Mouse (Mus musculus) heart, embryonic 15.5 days (tissue): ENCODE measurements around the gene Dscam. TPM values are rescaled to one million over a fixed set of nuclear protein-coding genes. Genes with fewer than 3 reads are reported as not detected.

Experiments
- ATAC-seq: fragments of 200-750 bp; cut with Nextera tagmentation; replicated peaks from 2 replicates; pipeline ENCODE4 v1.8.0; 2017; ENCODE audit warnings: low read depth, moderate TSS enrichment; ENCODE audit not compliant: insufficient number of reproducible peaks, insufficient read depth, low FRiP score
- H3K27ac ChIP-seq: fragments of 300-500 bp; sonication (generic); 2 replicates; pipeline ENCODE4 v1.5.1; 2015; ENCODE audit warnings: mild to moderate bottlenecking, inconsistent platforms
- H3K27me3 ChIP-seq: fragments of 300-500 bp; sonication (generic); 2 replicates; pipeline ENCODE4 v1.6.1; 2015; ENCODE audit warnings: inconsistent platforms
- H3K36me3 ChIP-seq: fragments of 300-500 bp; sonication (generic); 2 replicates; pipeline ENCODE4 v1.6.1; 2015; ENCODE audit warnings: mild to moderate bottlenecking, inconsistent platforms
- H3K4me1 ChIP-seq: fragments of 300-500 bp; sonication (generic); replicated peaks from 2 replicates; pipeline ENCODE4 v1.6.1; 2015; ENCODE audit warnings: inconsistent platforms
- H3K4me2 ChIP-seq: fragments of 300-500 bp; sonication (generic); 2 replicates; pipeline ENCODE4 v1.6.1; 2015; ENCODE audit warnings: inconsistent platforms, mild to moderate bottlenecking, moderate library complexity
- H3K4me3 ChIP-seq: fragments of 300-500 bp; sonication (generic); 2 replicates; pipeline ENCODE4 v1.5.1; 2015; ENCODE audit warnings: mild to moderate bottlenecking, inconsistent platforms
- H3K9ac ChIP-seq: fragments of 300-500 bp; sonication (generic); 2 replicates; pipeline ENCODE4 v1.6.1; 2015; ENCODE audit warnings: mild to moderate bottlenecking, inconsistent platforms
- H3K9me3 ChIP-seq: fragments of 300-500 bp; sonication (generic); replicated peaks from 2 replicates; pipeline ENCODE4 v1.6.1; 2016; ENCODE audit warnings: inconsistent platforms
- WGBS: fragments of 180-500 bp; shearing (Covaris S2); methylation state at CpG from one replicate; pipeline ENCODE4 v1.1.7; 2015; ENCODE audit warnings: mixed read lengths; 5-methylcytosine and 5-hydroxymethylcytosine counted together
- polyA plus RNA-seq: library from polyadenylated mRNA; unstranded; fragments of >200 nt; fragmentation: Nextera tagmentation; extraction: Ambion mirVana; gene quantifications from 2 replicates; pipeline ENCODE4 v1.2.1, GENCODE M21; 2015

The Dscam gene
- polyA plus RNA-seq, 1 experiment from 2014 or later: not detected

DNA sequence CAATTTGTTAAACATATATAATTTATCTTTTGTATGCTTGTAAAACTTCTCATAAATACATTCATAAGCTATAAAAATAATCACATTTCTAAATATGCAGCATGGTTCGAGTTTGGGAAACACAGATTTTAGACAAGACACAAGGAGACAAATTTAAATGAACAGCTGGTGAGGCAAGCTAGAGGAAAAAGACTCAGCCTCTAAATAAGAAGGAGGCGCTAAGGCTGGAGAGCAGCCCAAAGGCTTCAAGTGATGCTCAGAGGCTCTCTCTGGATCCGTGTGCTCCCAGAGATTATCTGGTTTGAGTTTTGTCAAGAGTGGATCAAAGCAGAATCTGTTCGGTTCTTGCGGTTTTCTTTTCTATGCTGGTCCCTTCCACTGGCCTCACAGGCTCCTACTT, 594.7 kb downstream of the Dscam start:
- peaks cover 6% of the 10 kb centered on the region; the same call in 1 of the 2 replicates for H3K27me3 ChIP-seq
- H3K4me3 ChIP-seq: no peak overlapping the region
- no peaks in the 10 kb centered on the region for H3K4me1 ChIP-seq
- H3K4me2 ChIP-seq: no peak overlapping the region
- 79% methylated on average over 5 of the region's 5 CpGs for WGBS
- no peak overlapping the region for H3K27ac ChIP-seq
- no peak for ATAC-seq
- no peaks in the 10 kb centered on the region for H3K9me3 ChIP-seq
- H3K36me3 ChIP-seq: no peaks in the 10 kb centered on the region
- no peak overlapping the region for H3K9ac ChIP-seq

DNA sequence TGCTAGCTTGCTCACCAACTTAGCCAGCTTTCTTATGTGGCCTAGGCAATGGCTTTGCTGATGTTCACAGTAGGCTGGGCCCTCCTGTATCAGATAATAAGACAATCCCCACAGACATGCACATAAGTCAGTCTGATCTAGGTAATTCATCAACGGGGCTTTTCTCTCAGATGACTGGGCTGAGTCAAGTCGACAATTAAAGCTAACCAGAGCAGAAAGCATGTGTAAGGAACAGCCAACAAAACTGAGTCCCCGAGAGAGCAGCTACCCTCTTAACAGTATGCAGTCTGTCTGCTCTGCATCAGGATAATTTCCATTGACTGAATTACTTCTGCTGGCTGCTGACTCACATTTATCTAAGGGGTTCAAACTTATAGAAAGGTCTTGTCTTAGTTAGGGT, 603.1 kb downstream of the Dscam start:
- Histone ChIP-seq H3K36me3 (no peaks in the 10 kb centered on the region), H3K27ac (no peak overlapping the region), H3K4me2 (no peak overlapping the region), H3K27me3 (no peaks in the 10 kb centered on the region), H3K4me3 (no peak overlapping the region), H3K4me1 (no peaks in the 10 kb centered on the region), H3K9me3 (no peaks in the 10 kb centered on the region), H3K9ac (no peak overlapping the region)
- WGBS: 46% methylated on average over 3 of the region's 3 CpGs
- ATAC-seq: no peak

DNA sequence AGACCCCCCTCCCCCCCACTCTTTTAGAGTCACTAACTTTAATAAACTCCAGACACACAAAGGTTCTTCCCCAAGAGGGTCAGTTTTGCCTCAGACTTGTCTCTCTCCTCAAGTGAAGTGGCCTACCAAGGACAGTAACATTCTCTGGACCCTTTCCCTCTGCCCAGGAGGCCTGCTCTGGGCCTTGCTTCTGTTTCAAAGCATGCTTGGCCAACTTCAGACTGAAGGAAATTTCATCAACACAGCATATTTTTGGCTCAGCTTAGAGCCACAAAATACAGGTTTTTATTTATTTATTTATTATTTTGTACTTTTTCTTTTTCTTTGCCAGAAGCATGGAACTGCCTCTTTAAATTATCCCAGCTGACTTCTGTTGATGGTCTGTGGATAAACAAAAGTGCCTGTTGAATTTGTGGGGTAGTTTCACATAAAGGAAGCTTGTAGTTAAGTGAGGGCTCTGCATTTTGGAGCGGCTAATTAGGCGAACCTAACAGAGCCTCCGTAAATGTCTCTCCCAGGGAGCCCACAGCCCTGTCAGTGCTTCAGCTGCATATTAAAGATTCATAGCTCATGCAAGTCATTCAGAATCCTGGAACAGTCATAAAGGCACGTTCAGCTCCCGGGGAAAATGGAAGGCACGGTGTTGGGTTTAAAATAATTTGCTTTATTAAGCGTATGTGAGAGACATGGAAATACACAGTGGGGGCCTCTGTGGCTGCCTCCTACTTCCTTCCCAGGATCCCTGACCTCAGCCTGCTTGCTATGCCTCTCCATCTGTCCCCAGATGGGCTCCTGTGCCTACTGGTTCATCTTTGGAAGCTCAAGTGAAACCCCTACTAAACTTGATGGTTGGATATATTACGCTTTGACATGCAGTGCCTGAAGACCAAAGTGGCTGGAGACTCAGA, 606.9 kb downstream of the Dscam start:
- Histone ChIP-seq H3K4me3 (no peak overlapping the region), H3K4me2 (no peak overlapping the region), H3K4me1 (no peaks in the 10 kb centered on the region), H3K27me3 (no peaks in the 10 kb centered on the region), H3K9me3 (no peaks in the 10 kb centered on the region), H3K36me3 (no peaks in the 10 kb centered on the region), H3K9ac (no peak overlapping the region), H3K27ac (no peak overlapping the region)
- 80% methylated on average over 8 of the region's 8 CpGs for WGBS
- no peak for ATAC-seq

DNA sequence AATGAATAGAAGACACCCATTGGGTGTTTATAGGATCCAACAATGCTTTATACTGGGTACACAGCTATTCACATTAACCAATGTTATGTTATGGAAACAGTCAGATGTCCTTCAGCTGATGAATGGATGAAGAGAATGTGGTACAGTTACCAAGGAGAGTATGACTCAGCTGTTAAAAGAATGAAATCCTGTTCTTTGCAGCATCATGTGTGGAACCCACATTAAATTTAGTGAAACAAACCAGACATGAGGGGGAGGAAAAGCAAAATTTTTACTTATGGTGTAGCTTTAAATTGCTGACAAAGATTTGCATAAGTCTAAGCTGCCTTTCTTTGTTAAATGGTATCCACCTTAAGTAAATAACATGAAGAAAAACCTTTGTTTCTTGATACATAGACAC, 610.8 kb downstream of the Dscam start:
- no peak overlapping the region for H3K27ac ChIP-seq
- H3K4me2 ChIP-seq: no peak overlapping the region
- H3K27me3 ChIP-seq: no peaks in the 10 kb centered on the region
- H3K9me3 ChIP-seq: no peaks in the 10 kb centered on the region
- H3K9ac ChIP-seq: no peak overlapping the region
- no peaks in the 10 kb centered on the region for H3K4me1 ChIP-seq
- H3K4me3 ChIP-seq: no peak overlapping the region
- ATAC-seq: no peak
- H3K36me3 ChIP-seq: no peaks in the 10 kb centered on the region

DNA sequence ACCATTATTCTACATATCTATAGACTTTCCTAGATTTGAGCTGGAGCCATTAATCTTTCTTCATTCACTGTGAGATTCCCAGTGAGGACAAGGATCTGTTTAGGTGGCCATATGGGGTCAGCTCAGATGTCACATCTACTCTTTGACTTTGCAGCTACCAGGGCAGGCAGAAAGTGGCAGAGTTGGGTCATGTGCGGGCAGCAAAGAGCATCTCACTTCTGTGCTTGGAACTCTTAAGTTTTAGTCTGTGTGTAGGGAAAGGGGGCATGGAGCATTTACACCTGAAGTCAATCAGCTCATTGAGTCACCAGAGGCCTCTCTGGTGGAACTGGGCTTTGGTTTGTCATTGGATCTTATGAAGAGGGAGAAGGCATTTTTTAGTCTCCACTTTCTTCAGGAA, 612.2 kb downstream of the Dscam start:
- 97% methylated on average over 1 of the region's 1 CpGs for WGBS
- no peak overlapping the region for H3K4me3 ChIP-seq
- H3K4me1 ChIP-seq: no peaks in the 10 kb centered on the region
- no peaks in the 10 kb centered on the region for H3K36me3 ChIP-seq
- no peak overlapping the region for H3K27ac ChIP-seq
- H3K9ac ChIP-seq: no peak overlapping the region
- H3K9me3 ChIP-seq: no peaks in the 10 kb centered on the region
- no peak for ATAC-seq
- no peaks in the 10 kb centered on the region for H3K27me3 ChIP-seq
- no peak overlapping the region for H3K4me2 ChIP-seq

DNA sequence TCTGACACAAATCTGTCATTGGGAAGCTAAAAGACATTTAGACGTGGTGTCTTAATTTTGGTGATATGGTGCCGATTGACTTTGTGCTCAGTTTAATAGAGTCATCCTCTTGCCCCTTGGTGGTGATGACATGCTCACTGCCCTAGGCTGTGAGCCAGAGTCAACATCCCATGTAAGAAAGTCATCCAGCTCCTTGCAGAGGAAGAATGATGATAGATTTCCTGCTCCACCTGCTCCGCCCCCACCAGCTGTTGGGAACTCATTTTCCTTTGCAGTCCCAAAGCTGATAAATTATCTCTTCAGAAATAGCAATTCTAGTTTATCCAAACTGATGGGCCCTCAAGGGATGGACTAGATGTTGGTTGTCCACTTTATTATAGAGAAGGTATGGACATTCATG, 613.9 kb downstream of the Dscam start:
- H3K4me3 ChIP-seq: no peak overlapping the region
- H3K9me3 ChIP-seq: no peaks in the 10 kb centered on the region
- H3K4me2 ChIP-seq: no peak overlapping the region
- 55% methylated on average over 3 of the region's 3 CpGs for WGBS
- ATAC-seq: no peak
- H3K36me3 ChIP-seq: no peaks in the 10 kb centered on the region
- no peak overlapping the region for H3K27ac ChIP-seq
- H3K4me1 ChIP-seq: no peaks in the 10 kb centered on the region
- no peak overlapping the region for H3K9ac ChIP-seq
- no peaks in the 10 kb centered on the region for H3K27me3 ChIP-seq

DNA sequence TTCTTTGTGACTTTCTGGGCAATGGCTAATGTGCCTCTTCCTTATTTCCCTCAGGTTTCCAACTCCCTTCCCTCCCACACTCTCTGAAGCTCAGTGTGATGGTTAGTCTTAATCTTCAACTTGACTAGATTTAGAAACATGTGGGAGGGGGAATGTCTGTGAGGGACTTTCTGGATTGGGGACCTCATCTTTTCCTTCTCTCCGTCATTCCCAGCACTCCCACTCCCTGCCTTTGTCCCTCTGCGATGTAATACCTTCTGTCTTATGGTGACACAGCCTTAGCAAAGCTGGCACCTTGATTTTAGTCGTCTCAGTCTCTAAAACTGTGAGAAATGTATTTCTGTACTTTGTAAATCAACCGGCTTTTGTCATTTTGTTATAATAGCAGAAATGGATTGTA, 615.1 kb downstream of the Dscam start:
- 67% methylated on average over 4 of the region's 4 CpGs for WGBS
- Histone ChIP-seq H3K4me1 (no peaks in the 10 kb centered on the region), H3K27ac (no peak overlapping the region), H3K4me2 (no peak overlapping the region), H3K27me3 (no peaks in the 10 kb centered on the region), H3K9me3 (no peaks in the 10 kb centered on the region), H3K4me3 (no peak overlapping the region), H3K36me3 (no peaks in the 10 kb centered on the region), H3K9ac (no peak overlapping the region)
- ATAC-seq: no peak

DNA sequence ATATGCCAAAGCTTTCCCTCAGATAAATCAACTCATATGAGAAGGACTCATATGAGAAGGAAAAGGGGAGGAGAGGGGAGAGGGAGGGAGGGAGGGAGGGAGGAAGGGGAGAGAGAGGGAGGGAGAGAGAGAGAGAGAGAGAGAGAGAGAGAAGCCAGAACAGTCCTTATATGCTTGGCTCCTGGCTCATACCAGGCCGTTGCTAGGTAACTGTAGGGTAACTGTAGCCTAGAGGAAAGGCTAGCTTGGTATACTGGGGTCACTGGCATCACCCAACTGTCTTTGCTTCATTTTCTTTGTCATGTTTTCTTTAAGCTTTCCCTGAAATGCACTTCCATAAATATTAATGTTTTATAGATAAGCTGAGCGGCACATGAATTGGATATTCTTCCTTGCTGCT, 617.9 kb downstream of the Dscam start:
- H3K27ac ChIP-seq: no peak overlapping the region
- H3K4me1 ChIP-seq: no peaks in the 10 kb centered on the region
- no peak overlapping the region for H3K4me3 ChIP-seq
- H3K27me3 ChIP-seq: no peaks in the 10 kb centered on the region
- 75% methylated on average over 2 of the region's 2 CpGs for WGBS
- no peaks in the 10 kb centered on the region for H3K36me3 ChIP-seq
- no peaks in the 10 kb centered on the region for H3K9me3 ChIP-seq
- no peak overlapping the region for H3K4me2 ChIP-seq
- no peak overlapping the region for H3K9ac ChIP-seq
- ATAC-seq: no peak

DNA sequence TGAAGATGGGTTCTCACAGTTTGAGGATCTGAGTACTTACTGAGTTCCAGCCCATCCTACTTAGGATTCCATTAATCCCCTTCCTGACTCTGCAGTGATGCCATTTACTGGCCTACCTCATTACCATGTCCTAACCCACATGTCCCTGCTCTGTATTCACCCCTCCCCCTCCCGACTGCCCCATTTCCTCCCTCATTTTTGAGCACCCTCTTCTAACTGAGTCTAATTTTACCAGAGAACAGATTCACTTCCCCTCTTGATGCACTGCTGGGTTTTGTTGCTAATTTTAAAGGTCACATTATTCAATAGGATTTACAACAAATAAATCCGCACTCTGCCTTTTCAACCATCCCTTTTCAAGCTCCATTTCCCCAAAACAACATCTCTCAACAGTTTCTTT, 629.5 kb downstream of the Dscam start:
- ATAC-seq: no peak
- H3K27me3 ChIP-seq: peaks cover 26% of the 10 kb centered on the region
- WGBS: 62% methylated on average over 2 of the region's 2 CpGs

More for the DNA sequence above, 629.5 kb downstream of the Dscam start:
- Histone ChIP-seq H3K4me2 (no peak overlapping the region), H3K27ac (no peak overlapping the region), H3K36me3 (no peaks in the 10 kb centered on the region), H3K4me3 (no peak overlapping the region), H3K9me3 (no peaks in the 10 kb centered on the region), H3K9ac (no peak overlapping the region), H3K4me1 (no peaks in the 10 kb centered on the region)

Other genes starting within 250 kb of the Dscam start
- 49.2 and 54.5 TPM in 2 replicates for gene Bace2, start 186.0 kb upstream of the Dscam start, polyA plus RNA-seq